Mouse (Mus musculus): ENCODE results near the gene Col11a2.

- no peak for TF ChIP-seq CTCF (IDR thresholded peaks at IDR 0.05; ENCODE audit: borderline replicate concordance, insufficient read depth, low read depth, low read length)
- no peak for TF ChIP-seq POLR2A (IDR thresholded peaks at IDR 0.05; ENCODE audit: borderline replicate concordance, insufficient read depth, low read length)
Observed at GRCm38 (mm10) chr17:34039562-34040450, 569 bp downstream of the Col11a2 start.
